Mouse (Mus musculus) left cerebral cortex, adult 11 months (tissue): ENCODE results near the gene Iars2.
A peak's percentile ranks its signal among the peaks of the same experiment; 100 is the strongest.

Experiments used
- DNase-seq: peaks from one replicate; pipeline ENCODE4 v3.0.0; 2022; ENCODE audit warnings: low spot score

The Iars2 gene

DNA sequence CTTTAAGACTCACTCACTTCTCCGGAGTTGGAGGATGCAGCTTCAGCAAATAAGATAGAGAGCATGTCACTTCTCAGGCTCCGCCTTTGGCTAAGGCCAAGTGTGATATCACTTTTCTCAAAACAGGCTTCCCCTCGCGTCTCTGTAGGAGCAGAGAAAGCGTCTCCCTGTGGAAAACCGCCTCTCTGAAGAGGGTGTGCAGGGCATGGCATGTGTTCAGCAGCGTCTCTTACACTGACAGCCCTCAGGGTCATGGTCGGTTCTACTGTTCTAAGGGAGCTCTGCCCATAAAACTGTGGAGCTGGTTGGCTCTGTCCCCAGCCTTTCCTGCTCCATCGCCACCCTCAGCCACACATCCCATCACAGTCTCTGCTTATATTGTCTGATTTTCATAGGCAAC is 49.9 kb downstream of the Iars2 start:
- DNase-seq: no peak

GRCm38 (mm10) chr1:185277022-185277421 is 52.2 kb downstream of the Iars2 start:
- no peak for DNase-seq

DNA sequence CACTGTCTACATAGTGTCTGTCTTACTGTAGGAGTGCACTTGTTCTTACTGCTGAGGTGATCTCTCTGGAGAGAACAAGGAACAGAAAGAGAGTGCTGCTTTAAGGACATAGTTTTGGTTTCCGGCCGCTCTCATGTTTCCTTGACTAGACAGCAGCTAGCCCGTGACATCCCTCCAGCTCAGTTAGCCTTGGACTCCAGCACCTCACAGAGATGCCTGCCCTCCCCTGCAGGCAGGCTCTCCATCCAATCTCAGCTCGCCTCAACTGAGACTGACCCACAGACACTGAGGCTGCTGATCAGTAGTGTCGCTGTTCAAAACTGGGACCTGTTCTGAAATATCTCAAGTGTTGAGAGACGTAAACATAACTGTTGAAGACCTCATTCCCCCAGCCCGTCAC is 53.2 kb downstream of the Iars2 start:
- DNase-seq: no peak

GRCm38 (mm10) chr1:185274819-185275545 is 54.2 kb downstream of the Iars2 start:
- no peak for DNase-seq

- DNase-seq: no peak
Measured at GRCm38 (mm10) chr1:185271373-185271772, 57.8 kb downstream of the Iars2 start.

DNA sequence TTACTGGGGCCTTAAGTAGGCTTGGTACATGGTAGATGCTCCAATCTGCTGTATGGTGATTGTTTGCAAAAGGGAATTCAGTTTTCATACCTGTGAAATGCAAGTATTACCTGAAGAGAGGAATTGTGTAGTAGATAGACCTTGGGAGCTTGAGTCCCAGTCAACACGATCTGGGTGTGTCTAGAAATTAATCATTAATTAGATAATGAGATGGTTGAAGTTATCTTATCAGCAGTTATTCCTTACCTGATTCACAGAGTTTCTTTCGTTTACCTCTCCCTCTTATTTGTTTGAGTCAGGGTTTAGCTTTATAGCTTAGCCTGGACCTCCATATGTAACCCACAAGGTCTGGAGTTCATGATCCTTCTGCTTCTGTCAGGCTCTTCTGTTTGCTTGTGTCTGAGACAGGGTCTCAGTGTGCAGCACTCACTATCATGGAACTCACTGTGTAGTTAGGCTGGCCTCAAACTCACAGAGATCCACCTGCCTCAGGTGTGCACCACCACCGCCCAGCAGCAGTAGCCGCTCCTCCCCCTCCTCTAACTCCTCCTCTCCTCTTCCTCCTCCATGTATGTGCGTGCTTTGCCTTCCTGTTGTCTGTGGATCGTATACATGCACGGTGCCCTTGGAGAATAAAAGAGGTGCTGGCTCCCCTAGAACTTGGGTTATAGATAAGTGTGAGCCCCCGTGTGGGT is 58.6 kb downstream of the Iars2 start:
- DNase-seq: no peak

DNA sequence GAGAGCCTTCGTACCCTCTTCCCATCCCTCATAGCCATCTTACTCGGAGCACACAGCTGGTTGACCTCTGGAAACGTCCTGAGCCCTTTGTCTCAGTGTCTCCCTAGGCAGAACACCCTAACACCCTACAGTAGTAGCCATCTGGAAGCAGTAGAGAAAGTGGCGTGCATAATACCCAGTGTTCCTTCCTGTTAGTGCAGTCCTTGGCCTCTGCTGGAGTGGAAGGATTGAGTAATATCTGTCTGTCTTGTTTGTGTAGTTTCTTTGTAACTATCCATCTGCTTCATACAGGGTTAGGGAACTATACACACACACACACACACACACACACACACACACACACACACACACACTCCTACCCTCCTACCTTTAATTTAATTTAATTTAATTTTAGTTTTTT is 60.5 kb downstream of the Iars2 start:
- DNase-seq: no peak

DNA sequence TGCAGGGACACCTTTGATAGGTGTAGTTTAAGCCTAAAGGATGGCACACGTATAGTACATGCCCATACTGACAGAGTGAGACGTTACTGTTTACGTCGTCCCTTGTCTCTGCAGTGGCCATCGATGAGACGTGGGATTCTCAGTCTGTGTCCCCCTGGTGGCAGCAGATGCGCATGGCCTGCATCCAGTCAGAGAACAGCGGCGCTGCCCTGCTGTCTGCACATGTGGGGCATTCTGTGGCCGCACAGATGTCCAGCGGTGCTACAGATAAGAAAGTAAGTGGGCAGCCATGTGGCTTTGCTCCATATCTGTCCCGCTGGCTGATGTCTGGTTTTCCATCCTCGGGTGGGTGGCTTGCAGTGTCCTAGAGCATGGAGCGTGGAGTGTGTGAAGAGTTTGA is 66.6 kb downstream of the Iars2 start:
- no peak for DNase-seq

DNA sequence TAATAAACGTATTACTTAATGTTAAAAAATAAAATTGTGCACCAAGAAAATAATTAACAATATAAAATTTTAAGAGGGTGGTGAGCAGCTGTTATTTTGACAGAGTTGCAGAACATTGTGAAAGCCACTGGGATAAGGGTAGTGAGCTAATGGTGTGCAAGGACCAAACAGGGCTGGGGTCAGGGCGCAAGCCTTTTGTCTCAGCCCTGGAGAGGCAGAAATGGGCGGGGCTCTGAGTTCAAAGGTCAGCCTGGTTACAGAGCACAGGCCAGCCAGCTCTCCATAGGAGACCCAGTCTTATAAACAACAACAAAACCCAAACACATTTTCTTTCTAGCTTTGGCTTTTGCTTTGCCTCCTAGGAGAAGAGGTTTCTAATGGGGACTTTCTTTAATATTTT is 72.4 kb downstream of the Iars2 start:
- no peak for DNase-seq

DNA sequence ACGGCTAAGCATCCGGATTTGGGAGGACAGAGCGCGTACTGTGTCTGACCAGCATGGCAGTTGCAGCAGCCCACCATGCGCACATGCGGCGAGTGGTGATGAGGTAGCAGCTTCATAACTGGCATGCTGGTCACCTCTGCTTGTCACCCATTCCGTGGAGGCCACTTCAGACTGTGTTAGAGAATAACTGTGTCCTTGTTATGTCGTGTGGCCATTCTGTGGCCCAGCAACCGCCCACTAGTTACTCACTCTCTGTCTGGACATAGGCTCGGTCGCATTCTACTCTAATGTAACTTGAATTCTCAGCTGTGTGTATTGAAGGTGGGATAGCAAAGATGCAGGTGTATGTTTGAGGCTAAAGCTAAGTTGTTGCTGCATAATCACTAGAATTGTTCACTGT is 73.9 kb downstream of the Iars2 start:
- no peak for DNase-seq

GRCm38 (mm10) chr1:185253140-185253892 is 75.9 kb downstream of the Iars2 start:
- DNase-seq: peak; percentile 40

DNA sequence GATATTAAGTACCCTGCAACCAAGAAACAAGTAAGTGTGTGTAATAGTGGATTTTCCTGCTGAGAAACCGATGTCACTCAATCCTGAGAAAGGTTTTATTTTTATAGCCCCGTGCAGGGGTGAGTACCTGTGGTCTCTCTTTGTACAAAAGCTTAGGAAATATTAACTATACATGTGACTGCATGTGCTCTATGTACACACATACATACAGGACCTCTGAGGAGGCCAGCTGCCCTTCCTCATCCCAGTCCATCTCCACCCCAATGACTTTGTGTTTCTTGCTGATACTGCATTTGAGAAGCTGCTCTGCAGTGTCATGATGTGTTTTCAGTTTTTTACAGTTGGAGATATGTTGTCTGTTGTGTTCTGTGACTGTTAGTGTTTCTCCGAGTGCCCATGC is 76.8 kb downstream of the Iars2 start:
- DNase-seq: no peak

GRCm38 (mm10) chr1:185248728-185249127 is 80.5 kb downstream of the Iars2 start:
- DNase-seq: no peak

GRCm38 (mm10) chr1:185247429-185248085 is 81.6 kb downstream of the Iars2 start:
- no peak for DNase-seq

GRCm38 (mm10) chr1:185245456-185245855 is 83.7 kb downstream of the Iars2 start:
- DNase-seq: no peak

- DNase-seq: no peak
Measured at GRCm38 (mm10) chr1:185243013-185243412, 86.2 kb downstream of the Iars2 start.

- no peak for DNase-seq
Measured at GRCm38 (mm10) chr1:185236530-185236929, 92.7 kb downstream of the Iars2 start.

GRCm38 (mm10) chr1:185235837-185236236 is 93.4 kb downstream of the Iars2 start:
- no peak for DNase-seq
